Mouse (Mus musculus) heart, adult 18-20 months (tissue): Measurements from ENCODE around the gene Gpr137c. TPM values are rescaled to one million over a fixed set of nuclear protein-coding genes. Genes with fewer than 3 reads are reported as not detected.

Experiments
- total RNA-seq, 2 experiments: library from RNA; stranded (reverse); gene quantifications; 2 replicates each; pipeline ENCODE4 v1.2.3; 2021

Gene Gpr137c
- total RNA-seq, 2 experiments from 2014 or later: 5.8 to 6.9 TPM

Other genes with a start within 250 kb of the Gpr137c start
- gene Ptger2, start 231.5 kb upstream of the Gpr137c start, total RNA-seq: under 1 TPM; 0.17 to 0.33 TPM
- gene Txndc16, start 611 bp downstream of the Gpr137c start, total RNA-seq: 10 to 100 TPM in 1 of 2 experiments, 1 to 10 TPM in 1; 9.7 to 12.1 TPM
- gene Ero1l, start 99.1 kb downstream of the Gpr137c start, total RNA-seq: 10 to 100 TPM; 19.9 to 24.9 TPM
- 10 to 100 TPM; 97.5 to 98.3 TPM for gene Psmc6, start 110.1 kb downstream of the Gpr137c start, total RNA-seq
- gene Styx, start 131.4 kb downstream of the Gpr137c start, total RNA-seq: 10 to 100 TPM; 28.0 to 30.0 TPM
- 10 to 100 TPM; 13.4 to 15.2 TPM for gene Gnpnat1, start 185.2 kb downstream of the Gpr137c start, total RNA-seq